Mouse (Mus musculus) yolk sac, embryonic 10.5 days (tissue): ENCODE measurements at regions not wholly inside any gene's neighbourhood (a gene's known extent, or its start where the extent isn't known, plus 50 kb on each side); places are given as distances from the start of the nearest gene placed in this dataset.

Source experiments
- DNase-seq: peaks from one replicate; pipeline ENCODE4 v3.0.0-alpha.2; 2017; ENCODE audit warnings: low spot score

DNA sequence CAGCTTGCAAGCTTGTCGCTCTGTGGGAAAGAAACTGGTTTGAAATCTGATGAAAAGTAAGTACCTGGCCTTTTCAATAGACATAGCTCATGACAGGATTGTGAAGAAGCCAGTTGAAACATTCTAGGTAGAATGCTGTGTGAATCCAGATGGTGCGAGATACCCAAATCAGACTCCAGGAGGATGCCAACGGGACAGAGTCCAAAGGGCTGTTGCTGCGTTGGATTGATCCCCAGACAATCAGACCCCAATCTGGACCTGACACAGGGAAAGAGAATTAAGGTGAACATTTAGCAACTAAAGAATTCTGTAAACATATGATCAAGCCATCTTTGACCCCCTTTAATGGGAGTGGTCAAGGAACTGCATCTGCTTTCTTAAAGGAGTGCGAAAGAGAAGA, 296.6 kb upstream of the Gm15217 start:
- DNase-seq: no peak

DNA sequence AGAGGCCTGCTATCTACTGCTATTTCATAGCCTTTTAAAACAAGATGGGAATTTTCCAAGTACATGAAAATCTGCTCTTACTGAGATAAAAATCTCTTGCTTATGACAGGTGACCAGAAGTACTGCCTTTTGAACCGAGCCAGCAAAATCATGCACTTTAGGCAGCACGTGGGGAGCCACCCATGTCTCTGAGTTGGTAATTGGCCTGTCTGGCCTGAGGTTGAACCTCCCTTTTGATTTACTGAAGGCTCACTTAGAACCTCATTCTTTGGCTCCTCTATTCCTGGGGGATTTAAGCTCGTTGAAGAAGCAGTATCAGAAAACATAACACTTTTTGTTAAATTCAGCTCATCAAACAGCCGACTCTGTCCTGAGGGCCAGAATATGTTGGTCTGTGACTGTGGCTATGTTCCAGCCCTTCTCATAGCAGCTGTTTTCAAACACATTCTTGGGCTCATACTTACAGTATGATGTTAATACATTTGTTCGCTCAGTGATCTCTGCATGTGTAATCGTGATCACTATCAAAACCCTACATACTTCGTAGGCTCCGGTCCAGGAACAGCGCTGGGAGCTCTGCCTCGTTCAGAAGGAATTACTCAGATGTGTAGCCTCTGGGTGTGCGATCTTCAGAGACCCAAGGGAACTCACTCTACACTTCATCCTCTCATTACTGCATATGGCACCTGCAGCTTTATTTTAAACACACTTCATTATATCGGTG, 290.1 kb upstream of the Gm15217 start:
- DNase-seq: no peak

DNA sequence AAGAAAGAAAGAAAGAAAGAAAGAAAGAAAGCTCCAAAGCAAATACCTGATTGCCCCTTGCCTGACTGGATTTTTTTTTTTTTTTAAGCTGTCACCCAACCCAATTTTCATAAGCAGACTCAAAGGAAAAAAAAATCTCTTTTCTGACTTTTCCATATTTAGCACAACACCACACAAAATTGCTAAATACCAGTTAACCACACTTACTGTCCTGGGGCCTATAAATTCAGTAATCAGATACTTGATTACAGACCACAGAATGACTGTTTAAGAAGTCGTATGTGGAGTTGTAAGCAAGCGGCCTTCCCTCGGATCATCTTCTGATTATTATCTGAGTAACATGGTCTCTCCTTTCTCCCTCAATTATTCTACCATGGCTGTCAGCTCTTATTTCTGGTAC, 263.3 kb upstream of the Gm15217 start:
- DNase-seq: no peak

DNA sequence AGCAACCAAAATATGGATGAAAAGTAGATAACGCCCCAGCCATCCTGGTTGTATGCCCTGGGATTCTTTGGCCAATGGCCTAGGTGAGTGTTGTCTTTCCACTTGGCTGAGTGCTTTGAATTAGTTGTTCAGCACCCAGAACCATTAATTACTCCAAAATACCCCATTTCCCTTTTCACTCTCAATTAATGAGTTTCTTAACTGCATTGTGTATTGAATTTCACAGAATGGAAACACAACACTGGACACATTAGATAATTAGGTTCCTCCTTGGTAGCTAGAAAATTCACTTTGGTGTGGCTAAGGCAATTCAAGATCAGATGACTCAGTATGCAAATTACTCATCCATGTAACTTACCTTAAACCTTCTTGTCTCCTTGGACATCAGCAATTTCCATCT, 252.7 kb upstream of the Gm15217 start:
- no peak for DNase-seq

DNA sequence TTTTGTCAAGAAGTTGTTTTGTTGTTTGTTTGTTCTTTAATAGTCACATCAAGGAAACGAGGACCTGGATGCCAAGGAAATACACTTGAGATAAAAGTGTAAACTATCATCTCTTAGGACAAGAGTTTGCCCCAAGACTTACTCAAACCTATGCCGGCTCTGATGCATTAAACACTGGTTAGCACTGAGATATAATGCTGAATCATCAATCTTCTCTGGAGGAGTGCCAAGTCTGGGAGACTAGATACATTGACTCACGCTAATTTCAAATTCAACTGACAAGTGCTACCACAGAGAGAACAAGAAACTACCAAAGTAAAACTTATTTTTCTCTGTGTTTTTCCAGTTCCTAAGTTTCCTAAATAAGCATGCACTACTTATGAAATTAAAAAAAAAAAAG, 249.5 kb upstream of the Gm15217 start:
- no peak for DNase-seq

DNA sequence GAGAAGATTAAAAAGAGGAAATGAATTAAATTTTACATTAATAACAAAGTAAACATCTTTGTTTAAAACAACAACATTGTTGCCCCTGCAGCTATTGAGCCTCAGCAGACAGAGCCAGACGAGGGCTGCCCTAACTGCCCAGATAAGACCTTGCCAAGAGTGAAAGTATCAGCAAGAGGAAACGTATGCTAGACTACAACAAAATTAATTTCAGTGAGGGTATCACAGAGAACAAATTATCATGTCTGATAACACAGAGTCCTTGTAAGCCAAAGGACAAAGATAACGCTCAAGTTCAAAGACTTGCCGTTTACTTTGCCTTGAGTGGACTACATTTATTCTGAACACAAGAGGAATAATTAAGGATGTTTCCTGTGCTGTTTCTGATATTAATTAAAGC, 235.0 kb upstream of the Gm15217 start:
- DNase-seq: no peak

DNA sequence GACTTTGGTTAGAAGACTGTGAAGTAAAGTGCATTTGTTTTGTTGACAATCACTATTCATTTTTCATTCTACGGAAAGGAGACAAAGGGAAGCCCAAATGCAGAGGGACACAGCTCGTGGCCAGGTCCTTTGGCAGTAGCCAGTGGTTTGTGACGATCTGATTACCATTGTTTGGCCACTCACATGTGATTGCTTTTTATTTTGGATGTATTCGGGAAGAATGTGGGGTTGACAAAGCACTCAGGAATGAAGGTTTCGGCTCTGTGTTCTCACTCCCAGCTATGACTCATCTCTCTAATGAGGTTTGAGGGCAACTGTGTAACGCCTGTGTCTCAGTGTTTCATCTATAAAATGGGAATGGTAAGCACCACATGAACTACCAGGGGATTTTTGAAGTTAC, 234.5 kb upstream of the Gm15217 start:
- no peak for DNase-seq

DNA sequence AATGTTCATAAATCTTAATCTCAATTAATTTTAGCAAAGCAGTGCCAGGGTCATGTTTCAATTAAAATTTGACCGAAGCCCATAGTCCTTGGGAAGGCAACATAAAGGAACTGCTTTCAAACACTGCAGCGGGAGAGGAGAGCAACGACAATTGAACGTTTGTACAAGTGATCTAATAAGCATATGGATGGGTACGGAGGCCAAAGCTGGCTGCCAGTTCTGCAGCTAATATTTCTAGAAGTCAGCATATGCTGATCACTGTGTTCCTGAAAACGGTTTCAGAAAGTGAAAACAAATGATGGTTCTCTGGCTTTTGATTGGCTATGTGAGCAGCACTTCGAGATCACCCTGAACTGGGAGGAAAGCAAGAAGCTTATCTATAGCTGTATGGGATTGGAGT, 233.6 kb upstream of the Gm15217 start:
- DNase-seq: no peak

DNA sequence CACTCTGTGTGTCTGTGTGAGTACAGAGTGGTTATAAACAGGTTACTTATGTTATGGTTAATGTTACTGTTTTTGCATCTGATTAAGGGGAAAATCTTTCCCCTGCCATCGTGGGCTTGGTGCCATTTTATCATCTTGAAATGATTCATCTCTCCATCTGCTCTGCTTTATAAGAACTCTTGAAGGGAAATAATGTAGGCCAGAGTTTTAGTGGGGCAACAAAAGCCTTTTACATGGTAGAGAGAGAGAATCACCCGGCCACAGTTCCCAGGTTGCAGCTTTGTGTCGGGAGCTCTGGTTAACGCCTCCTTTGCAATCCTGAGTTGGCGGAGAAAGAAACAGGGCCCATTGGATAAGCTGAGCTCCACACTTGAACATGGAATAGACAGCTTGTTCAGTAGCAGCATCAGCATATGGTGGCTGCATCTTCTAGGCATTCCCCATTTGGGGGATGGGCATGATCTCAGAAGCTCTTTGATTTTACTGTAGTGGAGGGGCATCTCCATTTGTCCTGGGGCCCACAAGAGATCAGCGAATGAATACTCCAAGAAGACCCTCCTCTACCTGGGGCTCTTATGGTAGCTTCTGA, 230.0 kb upstream of the Gm15217 start:
- DNase-seq: no peak

DNA sequence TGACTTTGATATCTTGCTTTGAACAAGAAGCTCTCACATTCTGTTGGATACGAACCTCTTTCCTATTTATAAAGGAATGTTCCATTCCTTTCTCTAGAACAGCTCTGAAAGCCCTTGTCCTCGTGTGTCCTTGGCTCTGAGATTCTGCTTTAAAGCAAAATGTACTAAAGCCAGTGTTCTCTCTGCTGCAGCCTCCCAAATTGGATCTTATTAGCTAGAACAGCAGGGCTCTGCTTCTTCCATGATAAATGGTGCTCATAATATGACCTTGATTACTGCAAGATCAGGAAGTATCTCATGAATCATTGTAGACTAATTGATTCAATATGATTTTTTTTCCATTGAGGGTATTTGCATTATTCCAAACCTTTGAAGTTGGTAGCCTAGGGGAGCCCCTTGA, 220.5 kb upstream of the Gm15217 start:
- no peak for DNase-seq

DNA sequence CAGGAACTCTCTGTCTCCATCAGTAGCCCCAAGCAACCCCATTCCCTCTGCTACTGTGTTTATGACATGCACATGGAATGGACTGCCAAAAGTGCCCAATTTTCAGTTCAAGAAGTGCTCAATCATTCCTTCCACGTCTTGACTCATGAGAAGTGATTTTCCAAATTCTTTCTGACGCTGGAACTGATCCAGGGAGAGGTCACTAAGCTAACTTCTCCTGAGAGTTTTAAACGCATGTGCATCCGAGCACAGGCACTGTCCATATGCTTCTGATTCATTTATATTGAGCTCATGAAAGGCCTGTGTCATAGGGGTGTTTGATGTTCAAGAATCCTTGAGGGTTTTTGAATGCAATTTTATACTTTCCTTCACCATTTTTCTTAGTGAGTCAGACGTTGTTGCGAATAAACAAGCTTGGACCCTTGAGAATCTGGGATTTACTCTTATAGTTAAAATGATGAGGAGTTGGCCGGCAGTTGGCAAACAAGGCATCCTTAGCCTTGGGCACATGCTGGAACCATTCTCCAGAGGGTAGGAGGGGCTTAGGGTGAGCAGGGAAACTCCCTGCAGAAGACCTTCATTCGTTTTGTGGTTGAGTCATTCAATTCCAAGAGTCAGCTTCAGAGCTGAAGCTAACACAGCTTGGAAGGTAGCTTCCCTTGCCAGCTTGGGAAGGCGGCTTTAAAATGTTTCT, 206.9 kb upstream of the Gm15217 start:
- no peak for DNase-seq

DNA sequence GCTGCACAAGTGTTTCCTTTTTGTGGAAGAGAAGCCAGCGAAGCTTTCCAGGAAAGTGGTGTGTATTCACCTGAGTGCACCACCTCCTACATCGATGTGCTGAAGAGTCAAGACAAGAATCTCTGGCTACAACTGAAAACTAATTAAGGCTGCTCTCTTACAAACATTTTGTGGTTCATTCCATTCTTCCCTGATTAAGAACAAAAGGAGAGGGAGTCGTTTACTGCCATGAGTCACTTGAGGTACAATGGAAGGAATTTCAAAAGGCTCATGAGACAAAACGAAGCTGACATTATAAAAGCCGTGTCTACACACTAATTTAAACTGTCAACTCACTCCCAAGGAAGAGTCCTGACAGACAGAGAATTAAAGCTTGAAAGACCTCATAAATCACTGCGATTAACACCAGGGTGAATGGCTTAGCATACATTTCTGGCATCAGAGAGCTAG, 206.3 kb upstream of the Gm15217 start:
- DNase-seq: no peak

DNA sequence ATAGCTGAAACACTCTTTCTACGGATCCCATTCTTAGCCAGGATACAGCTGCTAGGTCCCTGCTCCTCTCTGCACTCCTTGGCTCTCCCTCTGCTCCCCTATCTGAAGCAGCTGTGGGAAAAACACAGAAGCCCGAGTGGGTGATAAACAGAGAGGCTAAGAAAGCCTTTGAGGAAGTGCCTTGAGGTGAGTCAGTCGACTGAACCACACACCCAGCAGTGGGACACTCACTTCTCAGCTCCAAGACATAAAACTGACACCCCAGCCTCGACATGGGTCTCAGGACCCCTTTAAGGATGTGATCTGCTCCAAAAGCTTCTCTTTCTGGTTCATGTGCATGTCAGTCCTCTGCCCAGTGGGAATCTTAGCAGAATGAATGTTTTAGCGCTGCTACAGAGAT, 204.8 kb upstream of the Gm15217 start:
- DNase-seq: no peak

DNA sequence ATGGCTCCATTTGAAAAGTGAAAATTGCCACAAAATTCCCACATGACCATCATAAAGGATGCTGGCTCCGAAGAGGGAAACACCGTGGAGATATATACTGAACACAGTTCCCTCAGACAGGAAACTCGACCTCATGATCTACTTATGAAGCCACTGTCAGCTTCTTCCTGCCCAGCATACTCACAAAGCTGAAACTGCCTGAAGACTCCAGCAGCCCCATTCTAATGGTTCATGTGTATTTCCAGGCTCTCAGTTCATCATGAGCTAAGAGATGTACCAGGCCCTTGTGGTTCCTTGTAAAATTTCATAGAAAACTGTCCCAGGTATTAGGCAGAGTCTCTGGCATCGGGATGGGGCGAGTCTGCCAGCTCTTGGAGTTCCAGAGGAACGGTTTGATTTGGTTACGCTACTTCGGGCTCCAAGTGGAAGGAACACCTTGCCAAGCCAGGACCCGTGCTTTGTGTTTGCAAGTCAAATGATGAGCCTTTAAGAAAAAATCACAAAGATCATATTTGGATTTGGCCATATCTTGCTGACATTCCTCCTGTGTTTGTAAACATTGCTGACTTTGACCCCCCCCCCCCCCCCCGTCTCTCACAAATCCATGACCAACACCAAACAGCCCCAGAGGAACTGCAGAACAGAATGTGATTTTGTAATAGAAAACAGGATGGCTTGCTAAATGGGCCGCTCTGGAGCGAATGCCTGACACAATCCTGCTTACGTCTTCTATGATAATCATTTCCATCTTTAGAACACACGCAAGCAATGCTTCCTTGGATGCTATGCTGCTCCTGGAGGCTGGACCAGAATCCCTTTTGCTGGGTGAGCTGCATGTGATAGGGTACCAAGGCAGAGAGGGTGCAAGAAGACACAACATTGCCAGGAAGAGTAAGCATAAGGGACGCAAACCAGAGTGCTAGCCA, 203.7 kb upstream of the Gm15217 start:
- no peak for DNase-seq

DNA sequence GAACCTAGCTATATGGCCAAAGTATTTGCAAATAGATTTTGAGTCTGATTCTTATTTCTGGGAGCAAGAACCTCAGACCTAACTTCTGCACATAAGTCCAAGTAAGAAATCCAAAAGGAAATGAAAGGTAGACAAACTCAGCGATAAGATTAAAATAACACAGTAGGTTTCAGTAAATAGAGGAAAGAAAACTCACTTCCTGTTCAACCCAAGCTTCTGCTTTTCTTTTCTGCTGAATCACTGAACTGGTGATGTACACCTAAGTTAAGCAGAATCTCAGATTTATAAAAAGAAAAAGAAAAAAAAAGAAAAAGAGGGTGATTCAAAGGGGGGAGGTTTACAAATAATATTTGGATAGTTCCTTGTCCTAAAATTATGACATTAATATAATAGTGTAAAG, 200.2 kb upstream of the Gm15217 start:
- no peak for DNase-seq

DNA sequence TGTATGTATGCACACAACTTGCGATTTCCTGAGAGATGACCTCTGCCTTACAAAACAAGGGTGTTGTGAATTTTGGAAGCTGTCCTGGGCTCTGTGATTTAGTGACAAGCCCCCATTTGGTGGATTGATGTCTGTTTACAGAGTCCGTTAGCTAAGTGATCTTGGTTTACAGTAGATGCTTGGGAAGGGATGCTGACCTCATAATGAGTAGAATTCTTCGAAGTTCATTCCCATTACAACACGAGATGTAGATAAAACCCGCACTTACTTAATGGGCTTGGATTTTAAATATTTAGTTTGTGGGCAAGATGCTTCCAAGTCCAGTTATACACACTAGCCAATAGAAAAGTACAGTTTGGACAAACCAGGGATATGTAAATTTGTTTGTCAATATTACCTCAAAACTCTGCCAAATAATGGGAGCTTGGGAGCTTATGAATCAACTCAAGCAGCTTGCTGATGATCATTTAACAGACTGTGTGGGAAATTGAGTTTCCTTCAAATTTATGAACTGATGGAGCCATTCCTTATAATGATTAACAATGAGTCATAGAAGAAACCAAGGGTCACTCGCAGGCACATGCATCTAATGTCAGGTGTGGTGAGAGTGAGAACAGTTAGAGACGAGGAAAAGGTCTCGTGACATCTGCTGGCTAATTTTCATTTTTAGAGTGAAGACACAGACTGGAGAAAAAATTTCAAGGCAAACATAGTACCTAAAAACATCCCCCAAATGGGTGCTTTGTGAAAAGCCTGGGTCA, 187.4 kb upstream of the Gm15217 start:
- no peak for DNase-seq

DNA sequence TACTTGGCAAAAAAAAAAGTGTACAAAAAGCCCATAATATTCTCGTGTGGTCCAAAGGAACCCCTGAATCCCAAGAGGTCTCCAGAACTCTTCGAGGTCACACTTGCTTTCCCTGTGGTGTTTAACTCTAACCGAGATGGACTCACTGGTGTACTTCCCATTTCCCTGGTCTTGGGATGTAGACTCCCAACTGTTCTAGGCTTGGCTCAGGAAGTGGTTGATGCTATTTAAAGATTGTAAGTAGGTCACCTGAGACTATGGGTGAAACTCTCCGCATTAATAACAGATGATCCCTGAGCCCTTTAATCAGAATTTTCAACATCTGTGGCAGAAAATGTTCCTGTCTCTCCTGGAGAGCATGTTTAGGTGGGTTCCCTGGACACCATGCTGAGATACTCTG, 185.6 kb upstream of the Gm15217 start:
- DNase-seq: no peak

DNA sequence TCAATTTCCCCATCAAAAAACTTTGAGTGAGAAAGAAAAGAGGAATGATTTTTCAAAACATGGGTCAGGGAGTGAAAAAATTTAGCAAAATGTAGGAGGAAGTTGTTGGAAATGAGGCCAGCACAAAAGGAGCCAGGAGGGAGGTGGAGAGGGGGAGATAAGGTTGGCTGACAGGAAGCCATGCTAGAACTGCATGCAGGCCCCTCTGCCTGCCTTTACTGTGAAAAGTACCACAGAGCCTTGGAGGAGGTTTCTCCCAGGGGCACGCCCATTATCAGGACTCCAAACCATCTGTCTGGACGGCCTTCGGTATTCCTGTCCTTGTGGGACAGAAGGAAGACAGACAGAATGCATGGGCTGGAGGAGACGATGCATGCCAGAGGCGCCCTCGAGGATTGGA, 183.3 kb upstream of the Gm15217 start:
- DNase-seq: no peak

DNA sequence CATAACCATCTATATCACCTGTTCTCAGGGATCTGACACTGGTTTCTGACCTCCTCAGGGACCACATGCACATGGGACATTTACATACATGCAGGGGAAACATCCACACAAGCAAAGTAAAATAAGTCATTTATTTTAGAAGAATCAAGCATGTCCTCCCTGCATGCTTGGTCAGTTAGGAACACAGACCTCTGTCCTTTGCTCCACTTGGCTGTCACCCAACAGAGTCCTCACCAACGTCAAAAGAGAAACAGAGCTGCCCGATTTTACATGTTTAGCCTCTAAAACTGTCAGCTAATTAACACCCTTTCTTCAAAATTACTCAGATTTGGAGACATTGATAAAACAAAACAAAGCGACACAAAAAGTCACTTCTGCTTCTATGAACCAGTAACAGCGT, 176.4 kb upstream of the Gm15217 start:
- no peak for DNase-seq

DNA sequence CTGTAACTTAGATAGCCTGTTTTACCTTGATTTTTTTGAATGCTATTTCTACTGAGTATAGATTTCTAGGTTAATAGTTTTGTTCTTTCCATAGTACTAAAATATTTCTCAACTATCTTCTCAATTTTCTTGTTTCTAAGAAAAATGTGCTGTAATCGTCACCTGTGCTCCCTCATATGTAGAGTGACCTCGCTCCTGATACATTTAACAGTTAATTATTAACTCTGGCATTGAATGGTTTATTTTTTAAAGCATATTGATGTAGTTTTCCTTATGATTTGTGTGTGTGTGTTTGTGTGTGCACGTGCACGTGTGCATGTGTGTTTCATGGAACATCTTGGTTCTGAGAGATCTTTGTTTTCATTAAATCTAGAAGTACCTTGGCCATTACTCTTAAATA, 158.7 kb upstream of the Gm15217 start:
- no peak for DNase-seq

DNA sequence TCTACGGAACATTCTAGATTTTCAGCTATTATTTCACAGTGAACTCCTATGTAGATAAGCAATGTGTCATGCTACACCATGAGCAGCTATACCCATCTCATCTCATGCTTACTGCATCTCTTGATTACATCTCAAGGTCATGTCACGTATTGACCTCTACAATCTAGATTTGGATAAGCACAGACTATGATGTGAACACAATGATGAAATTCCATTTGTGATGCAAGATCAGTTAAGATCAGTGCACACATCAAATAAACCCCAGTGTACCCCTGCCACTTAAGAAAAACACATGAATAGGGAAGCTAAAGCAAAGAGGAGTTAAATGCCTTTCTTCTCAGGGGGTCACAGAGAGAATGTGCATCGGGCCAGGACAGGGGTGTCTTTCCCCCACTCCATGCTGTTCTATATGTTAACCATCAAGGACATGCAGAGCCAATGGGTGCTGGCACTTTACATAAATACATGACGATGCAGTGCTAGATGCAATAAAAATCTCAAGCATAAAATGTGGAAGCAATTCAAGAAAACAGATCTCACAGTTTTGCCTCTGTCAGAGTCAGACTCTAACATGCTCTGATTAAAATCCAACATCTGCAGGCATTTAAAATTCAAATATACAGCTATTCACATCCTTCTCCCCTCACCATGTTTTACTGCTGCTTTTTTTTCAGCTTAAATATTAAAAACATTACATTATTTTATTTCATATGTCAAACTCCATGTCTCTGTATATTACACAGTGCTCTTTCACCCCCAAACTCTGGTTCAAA, 157.1 kb upstream of the Gm15217 start:
- no peak for DNase-seq
